Mouse (Mus musculus): ENCODE results near the gene Sf3b3.
"Not testable (repeated sequence)": the region's sequence is repeated elsewhere in the genome, so short reads cannot be mapped to it uniquely, and the experiment has no call there.

The Sf3b3 gene

DNA sequence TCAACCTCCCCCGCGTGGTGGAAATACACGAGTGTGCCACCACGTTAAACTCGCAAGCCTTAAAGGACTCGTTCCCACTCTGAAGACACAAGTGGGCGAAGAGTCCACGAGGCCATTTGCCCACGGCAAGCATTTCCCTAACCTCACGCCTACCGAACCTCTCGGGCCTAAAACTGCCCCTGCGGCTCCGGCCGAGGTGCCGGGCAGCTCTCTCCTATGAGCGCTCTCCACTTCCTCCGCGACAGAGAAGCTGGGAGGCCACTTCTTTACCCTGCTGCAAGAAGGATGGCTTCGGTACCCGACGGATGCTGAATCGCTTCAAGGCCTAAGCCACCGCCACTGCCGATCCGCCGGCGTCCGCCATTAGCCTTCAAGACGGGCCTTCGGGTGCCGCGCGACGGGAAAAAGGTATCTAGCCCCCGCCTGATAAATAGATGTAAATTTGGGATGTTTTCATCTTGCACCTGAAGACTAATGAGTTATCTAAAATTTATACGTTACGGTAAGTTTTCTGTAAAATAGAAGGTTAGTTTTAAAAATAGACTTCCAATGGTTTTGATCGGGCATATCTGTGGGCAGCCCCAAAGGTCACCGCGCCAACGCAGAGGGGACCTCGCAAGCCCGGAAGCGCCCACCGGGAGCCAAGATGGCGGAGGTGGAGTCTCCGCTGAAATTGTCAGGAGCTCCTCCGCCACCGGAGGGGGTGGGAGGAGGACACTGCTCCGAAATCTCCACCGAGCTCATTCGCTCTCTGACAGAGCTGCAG is at the start of gene Sf3b3, which contains the start of gene Cog4:
Gene Sf3b3, minus strand, starts transcription at position 383 of the 766 bp plus-strand sequence.
Gene Cog4, plus strand, starts transcription at position 196 of the 766 bp plus-strand sequence.
- DNase-seq: peak; percentile 99

DNA sequence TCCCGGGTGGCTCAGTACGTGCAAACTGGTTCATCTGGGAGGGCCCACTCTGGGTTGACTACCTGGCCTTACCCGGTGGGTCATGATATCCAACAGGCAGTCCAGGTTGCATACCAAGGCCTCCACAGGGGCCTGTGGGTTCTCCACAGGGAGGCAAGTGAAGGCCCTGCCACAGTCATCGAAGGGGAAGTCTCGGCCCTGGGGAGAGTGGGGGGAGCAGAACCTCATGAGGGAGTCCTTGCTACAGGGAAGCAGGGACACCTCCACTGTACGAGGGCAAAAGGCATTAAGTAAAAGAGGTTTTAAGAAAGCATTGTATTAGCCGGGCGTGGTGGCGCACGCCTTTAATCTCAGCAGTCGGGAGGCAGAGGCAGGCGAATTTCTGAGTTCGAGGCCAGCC is 49.2 kb upstream of the Sf3b3 start:
- no peak for DNase-seq

DNA sequence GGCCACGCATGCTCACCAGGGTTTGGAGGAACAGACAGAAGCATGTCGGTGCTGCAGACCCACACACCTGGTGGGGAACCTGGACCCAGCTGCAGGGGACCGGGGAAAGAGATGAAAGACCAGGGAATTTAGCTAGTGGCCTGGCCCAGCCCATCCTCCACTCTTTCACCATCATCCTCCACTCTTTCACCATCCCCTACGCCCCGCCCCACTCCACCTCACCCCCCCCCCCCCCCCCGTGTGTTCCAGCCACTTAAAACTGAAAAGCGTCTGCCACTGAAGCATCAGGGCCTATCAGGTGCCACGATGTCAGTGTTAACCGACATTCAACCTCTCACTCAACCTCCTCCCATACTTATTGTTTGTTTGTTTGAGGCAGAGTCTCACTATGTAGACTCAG is 48.7 kb upstream of the Sf3b3 start:
- DNase-seq: no peak

DNA sequence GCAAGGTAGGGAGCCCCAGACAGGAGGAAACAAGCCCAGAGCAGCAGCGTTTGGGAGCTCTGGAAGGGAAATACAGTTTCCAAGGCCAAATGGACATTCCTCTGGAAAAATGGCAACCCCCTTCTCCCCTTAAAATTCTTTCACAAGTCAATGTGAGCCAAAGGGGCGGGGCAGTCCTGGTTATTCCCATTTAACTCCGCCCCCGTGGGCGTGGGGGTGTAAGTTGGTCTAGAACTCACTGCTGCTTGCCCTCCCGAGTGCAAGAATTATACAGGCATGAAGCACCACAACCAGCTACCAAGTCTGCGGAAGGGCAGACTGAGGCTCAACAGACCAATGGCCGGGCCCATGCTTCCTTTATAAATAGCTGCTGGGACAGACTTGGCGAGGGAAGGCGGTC is 48.3 kb upstream of the Sf3b3 start:
- DNase-seq: peak; percentile 89

DNA sequence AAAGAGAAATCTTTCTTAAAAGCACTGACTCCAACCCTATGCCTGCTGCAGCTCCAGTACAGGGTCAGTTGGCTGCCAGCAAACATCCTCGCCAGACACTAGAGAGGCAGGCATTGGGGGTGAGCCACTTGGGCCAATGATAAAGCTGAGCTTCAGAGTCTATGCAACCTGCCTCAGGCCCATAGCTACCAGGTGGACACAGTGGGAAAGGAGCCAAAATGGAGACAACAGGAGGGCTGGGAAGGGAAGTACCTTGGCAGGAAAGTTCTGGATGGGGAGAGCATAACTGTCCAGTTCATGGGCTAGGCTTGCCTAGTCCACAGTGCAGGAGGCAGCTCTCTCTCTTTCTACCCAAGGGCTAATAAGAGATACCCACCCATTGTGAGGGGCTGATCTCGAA is 46.3 kb upstream of the Sf3b3 start:
- DNase-seq: no peak

DNA sequence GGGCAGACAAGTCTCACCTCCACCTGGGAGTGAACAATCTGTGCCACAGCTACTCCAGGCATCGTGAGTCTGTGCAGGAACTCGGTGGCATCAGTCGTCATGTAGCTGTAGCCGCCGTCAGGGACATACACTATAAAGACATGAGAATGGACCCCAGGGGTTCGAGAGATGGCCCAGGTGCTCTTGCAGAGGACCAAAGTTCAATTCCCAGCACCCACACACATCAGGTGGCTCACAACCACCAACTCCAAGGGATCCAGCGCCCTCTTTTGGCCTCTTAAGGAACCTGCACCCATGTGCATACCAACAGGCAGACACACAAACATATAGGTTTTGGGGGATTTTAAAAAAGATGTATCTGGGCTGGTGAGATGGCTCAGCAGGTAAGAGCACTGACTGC is 45.5 kb upstream of the Sf3b3 start:
- DNase-seq: no peak

DNA sequence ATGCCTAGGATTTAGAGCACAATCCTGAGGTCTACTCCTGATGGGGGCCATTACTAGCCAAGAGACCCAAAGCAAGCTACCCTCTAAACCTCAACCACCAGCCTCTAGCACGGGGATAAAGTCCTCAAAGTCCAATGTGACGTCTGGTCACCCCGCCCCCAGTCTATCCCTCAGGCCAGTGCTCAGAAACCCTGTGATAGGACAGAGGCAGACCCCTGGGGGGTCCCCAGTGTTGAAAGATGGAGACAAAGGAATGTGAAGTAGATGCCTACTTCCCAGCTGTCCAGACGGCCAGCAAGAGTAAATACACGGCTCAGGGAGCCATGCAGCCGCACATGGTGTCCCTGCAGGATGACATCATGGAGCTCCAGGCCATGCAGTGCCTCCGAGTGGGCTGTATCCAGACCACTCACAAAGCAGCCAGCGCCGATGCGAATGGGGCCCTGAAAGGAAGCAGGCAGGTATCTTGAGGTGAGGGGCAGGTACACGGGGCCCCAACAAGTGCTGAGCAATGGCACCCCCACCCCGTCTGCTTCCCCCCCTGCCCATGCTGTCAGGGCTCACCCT is 43.4 kb upstream of the Sf3b3 start:
- no peak for DNase-seq

DNA sequence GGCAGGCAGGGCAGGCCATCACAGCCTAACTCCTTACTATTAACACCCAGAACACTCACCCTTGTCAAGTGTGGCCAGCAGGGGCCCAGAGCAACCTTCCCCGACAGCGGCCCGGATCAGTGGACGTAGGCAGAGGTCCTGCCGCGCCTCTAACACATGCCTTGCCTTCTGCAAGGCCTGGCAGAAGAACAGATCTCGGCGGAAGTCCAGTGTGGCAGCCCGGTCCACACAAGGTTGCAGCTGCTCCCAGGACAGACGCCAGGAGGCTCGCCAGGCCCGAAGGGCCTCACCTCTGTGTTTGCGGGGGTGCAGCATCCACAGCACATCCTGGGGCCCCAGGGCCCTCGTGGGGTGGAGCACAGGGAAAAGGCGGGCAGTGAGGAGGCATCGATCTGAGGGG is 42.3 kb upstream of the Sf3b3 start:
- no peak for DNase-seq

DNA sequence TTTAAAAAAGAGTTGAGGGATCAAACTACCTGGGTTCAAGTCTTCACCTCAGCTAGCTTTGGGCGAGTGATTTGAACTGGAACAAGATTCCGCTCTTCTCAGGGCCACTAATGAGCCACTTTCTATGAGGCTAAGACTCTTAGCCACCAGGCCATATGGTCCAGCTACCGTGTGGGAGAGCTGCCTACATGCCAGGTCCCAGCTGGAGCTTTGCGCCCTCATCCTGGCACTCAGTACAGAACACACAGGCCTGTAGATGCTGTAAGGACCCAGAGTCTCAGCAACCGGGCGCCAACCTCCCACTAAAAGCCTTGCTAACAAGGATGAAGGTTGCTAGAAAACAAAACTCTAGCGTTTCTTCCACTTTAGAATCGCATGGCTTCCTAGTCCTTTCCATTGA is 41.9 kb upstream of the Sf3b3 start:
- no peak for DNase-seq

DNA sequence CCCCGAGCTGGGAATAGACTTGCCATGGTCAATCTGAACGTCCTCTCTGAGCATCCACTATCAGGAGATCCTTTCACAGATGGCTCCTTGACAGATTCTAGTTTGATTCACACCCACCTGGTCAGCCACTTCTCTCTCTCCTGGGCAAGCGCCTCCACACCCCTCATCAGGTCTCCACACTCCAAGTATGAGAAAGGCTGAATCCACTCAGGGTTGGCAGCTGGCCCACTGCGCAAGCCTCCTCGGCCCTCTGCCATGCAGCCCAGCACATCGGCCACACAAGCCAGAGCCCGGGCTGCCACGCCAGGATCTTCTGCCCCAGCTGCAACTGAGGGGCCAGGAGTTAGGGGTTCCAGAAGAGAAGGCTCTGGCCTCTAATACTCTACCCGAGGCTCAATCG is 41.0 kb upstream of the Sf3b3 start:
- no peak for DNase-seq

DNA sequence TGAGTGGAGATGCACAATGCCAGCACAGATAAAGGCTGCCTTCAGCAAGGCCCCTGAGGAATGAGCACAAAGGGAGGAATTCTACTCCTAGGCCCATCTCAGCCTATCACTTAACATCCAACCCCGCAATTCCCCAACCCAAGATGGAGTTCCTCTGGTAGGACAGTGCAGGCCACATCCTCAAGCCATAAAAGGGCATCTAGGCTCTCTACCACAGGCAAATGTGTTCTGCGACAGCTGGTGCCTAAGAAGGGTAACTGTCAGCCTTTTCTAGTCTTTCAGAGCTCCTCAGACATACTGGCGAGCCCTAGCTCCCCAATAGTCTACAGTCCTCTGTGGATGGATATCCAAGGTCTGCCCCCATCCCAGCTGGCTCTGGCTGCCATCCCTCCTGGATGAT is 40.0 kb upstream of the Sf3b3 start:
- no peak for DNase-seq

DNA sequence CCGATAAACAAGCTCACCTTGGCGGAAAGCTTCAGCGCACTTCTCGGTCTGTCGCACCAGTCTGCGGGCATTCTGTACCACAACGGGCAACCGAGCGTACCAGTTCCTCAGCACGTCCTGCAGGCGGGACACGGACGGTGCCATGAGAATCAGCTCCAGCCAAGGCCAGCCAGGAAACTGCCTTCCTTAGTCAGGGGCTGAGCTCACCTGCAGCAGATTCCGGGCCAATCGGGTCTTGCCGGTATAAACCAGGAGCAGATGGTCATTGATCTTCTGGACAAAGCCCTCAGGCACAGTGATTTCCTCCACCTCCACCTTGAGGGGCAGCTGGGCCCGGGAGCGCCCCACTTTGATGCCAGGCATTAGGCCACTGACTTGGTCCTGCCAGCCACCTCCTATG is 37.2 kb upstream of the Sf3b3 start:
- DNase-seq: no peak

DNA sequence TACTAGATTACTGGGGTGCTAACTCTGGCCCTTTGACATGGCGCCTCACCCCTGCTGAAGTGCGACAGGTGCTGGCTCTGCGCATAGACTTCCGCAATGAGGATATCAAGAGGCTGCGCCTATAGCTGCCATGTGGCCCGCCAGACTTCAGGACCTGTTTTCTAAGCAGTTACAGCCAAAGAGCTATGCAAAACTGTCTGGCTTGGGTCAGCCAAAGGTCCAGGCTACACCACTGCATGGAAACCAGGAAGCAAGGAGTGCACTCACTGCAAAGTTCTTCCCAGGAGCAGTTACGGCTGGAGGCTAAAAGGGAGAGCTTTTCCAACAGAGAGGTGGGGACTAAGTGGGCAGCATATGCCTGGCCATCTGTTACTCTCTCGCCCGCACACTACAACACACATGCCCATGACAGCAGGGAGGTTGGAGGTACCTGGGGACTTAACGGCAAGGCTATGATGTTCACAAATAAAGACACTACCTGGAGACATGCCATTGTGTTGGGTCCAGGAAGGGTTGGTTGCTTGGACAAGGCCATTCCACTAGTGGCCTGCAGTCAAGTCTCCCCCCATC is 35.2 kb upstream of the Sf3b3 start:
- DNase-seq: no peak

DNA sequence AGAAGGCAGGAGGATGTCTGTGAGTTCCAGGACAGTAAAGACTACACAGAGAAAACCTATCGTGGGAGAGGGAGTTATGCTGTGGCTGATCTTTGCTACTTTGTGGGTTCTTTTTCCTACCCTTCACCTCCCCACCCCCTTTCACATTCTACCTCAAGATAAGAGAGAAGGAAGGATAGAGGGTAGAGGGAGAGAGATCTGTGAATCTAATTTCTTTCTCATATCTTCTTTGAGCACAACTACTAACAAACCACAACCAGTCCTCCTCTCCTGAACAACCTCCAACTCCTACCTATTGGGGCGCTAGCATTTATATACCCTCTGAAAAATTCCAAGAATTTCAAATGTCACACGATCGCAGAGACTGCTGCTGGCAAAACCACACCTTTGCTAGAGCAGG is 31.3 kb upstream of the Sf3b3 start:
- DNase-seq: no peak

DNA sequence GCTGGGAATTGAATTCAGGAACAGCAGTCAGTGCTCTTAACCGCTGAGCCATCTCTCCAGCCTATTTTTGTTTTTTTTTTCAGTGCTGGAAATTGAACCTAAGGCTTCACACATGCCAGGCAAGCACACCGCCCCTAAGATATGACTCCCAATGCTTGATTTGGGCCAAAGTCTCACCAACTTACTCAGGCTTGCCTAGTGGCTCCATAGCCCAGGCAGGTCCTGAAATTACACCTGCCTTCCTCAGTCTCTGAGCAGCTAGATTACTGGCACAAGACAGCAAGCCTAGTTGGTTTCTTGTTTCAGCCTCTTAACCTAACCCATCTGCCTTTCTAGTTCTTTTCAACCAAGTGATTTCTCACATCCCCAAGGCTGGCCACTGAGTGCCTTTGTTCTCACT is 23.9 kb upstream of the Sf3b3 start:
- DNase-seq: peak; percentile 62

DNA sequence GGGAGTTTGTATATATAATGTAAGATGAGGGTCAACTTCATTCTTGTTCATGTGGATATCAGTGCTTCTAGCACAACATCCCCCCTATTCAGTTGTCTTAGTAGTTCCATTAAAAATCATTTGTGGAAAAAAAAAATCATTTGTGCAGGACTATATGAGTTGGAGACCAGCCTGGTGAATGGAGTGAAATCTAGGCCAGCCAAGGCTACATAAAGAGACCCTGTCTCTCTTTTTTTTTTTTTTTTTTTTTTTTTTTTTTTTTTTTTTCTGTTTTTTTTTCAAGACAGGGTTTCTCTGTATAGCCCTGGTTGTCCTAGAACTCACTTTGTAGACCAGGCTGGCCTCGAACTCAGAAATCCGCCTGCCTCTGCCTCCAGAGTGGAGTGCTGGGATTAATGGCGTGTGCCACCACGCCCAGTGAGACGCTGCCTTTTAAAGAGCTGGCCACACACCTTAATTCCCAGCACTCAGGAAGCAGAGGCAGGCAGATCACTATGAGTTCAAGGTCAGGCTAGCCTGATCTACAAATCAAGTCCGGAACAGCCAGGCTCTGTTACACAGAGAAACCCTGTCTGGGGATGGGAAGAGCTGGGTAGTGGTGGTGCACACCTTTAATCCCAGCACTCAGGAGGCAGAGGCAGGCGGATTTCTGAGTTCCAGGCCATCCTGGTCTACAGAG is 14.9 kb upstream of the Sf3b3 start:
- not testable (repeated sequence) for DNase-seq

DNA sequence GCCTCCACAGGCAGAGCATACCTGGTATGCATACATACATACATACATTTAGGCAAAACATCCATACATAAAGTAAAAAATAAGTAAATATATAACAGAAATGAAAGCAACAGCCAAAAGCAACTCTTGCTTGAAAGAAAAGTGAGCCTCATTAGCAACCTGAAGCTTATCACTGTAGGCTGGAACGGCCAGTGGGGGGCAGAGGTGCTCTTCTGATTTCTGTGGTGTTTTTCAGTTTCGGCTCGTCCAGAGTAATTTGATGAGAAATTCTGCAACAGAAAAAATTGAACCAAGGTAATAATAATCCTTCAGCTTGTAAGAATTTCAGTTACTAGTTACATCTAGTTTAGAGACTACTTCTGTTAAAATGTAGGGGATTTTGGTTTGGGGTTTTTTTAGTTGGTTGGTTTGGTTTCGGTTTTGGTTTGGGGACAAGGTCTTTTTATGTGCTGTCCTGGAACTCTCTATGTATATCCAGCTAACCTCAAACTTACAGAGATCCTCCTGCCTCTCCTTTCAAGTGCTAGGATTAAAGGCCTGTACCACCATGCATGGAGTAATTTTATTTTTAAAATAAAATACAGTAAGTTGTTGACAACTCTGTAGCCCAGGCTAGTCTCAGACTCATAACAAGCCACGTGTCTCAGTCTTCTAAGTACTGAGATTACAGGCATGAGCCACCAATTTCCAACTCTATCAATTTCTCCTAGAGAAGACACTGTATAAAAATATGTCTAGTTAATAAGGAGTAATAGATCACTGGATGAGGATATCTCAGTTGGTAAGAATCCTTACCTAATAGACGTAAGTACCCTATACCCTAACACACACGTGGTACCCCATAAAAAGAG is 13.3 kb upstream of the Sf3b3 start:
- DNase-seq: no peak

DNA sequence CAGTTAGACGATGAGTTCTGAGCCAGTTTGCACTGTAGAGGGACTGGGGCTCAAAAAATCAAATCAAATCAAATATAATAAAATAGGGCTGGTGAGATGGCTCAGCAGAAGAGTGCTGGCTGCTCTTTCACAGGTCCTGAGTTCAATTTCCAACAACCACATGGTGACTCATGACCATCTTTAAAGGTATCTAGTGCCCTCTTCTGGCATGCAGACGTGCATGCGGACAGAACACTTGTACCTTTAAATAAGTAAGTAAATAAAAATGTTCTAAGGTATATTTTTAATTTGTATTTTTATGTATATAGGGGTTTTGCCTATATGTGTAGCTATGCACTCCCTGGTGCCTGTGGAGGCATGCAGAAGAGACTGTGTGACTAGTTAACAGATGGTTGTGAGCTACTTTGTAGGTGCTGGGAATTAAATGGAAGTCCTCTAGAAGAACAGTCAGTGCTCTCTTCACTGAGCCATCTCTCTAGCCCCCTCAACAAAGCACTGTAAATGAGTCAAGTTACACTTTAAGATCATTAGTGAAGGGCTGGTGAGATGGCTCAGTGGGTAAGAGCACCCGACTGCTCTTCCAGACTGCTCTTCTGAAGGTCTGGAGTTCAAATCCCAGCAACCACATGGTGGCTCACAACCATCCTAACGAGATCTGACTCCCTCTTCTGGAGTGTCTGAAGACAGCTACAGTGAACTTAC is 10.3 kb upstream of the Sf3b3 start:
- DNase-seq: peak; percentile 8

DNA sequence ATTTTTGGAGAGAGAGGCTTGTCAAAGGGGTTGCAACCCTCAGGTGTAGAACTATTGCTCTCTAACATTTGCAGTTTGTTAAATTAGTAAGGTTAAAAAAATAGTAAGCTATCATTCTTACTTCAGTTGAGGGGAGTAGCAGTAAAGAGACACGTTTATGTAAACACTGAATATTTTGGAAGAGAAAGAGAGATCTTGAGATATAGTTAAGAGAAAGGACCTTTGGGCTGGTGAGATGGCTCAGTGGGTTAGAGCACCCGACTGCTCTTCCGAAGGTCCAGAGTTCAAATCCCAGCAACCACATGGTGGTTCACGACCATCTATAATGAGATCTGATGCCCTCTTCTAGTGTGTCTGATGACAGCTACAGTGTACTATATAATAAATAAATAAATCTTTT is 9.5 kb upstream of the Sf3b3 start:
- not testable (repeated sequence) for DNase-seq

DNA sequence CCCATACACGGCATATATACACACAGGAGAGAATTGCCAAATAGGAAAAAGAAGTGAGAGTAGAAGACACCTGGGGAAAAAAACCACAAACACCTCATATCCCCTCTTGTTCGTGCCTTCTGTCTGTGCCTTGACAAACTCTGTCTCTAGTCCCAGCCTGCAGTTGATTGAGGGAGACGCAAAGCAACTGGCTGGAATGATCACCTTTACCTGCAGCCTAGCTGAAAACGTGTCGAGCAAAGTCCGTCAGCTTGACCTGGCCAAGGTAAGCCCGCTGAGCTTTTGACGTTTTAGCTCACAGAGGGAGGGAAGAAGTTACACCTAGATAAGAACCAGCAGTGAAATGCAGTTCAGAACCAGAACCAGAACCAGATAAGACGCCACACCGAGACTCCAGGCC is 4.6 kb upstream of the Sf3b3 start:
- DNase-seq: peak; percentile 73

DNA sequence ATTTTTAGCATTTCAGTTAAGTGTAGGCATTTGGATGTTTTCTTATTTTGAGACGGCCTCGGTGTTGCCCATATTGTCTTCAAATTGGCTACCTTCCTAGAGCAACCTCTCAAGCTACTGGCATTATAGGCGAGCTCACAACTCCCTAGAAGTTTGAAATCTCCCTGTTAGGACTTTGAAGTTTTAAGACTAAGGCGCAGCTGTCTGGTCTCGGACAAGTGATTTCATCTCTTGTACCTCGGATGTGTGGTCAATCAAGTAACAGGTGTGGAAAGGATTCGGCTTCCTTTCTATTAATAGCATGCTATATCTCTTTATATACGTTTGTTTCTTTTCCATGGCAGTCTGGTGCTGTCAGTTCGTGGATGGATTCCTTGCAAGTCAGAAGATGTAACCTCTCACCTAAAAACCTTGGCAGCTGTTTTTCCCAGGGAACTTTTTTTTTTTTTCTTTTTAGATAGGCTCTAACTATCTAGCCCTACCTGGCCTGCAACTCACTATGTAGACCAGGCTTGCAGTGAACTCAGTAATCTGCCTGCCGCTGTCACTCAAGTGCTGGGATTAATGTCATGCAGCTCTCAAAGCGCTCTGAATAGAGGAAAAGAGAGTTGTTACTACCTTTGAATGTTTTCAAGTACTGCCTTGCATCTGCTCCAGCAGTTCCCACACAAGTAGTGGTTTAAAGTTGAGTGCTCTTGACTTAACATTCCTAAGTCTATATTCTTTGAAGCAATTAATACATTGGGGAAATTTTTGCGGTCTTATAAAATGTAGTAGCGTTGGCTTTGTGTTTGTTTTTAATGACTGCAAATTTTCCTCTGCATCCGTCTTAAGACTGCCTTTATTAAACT is 1.3 kb upstream of the Sf3b3 start:
- peak; percentile 70 for DNase-seq

All from heart, adult 11 months (tissue).